Mouse (Mus musculus) liver, postnatal 0 days (tissue): Measurements from ENCODE around the gene Itga2. TPM values are rescaled to one million over a fixed set of nuclear protein-coding genes. Genes with fewer than 3 reads are reported as not detected.
A peak's percentile ranks its signal among the peaks of the same experiment; 100 is the strongest.

Source experiments
- ATAC-seq: fragments of 200-750 bp; cut with Nextera tagmentation; 2 replicates; pipeline ENCODE4 v1.8.0; 2017; ENCODE audit warnings: mild to moderate bottlenecking, moderate library complexity
- DNase-seq: peaks from one replicate; pipeline ENCODE4 v3.0.0-alpha.2; 2016
- H3K27ac ChIP-seq: fragments of 300-500 bp; sonication (generic); 2 replicates; pipeline ENCODE4 v1.5.1; 2014; ENCODE audit warnings: antibody characterized with exemption, moderate library complexity, mild to moderate bottlenecking, low read depth
- H3K27me3 ChIP-seq: fragments of 300-500 bp; sonication (generic); 2 replicates; pipeline ENCODE4 v1.6.1; 2014; ENCODE audit warnings: low read length, control low read depth, mixed read lengths; ENCODE audit not compliant: insufficient read depth
- H3K36me3 ChIP-seq: fragments of 300-500 bp; sonication (generic); replicated peaks from 2 replicates; pipeline ENCODE4 v1.6.1; 2014; ENCODE audit warnings: mild to moderate bottlenecking, control low read depth, low read length, moderate library complexity, mixed read lengths; ENCODE audit not compliant: insufficient read depth
- H3K4me1 ChIP-seq: fragments of 300-500 bp; sonication (generic); 2 replicates; pipeline ENCODE4 v1.6.1; 2014; ENCODE audit warnings: antibody characterized with exemption, mild to moderate bottlenecking, control low read depth; ENCODE audit not compliant: insufficient read depth
- H3K4me2 ChIP-seq: fragments of 300-500 bp; sonication (generic); 2 replicates; pipeline ENCODE4 v1.6.1; 2014; ENCODE audit warnings: low read depth, mild to moderate bottlenecking, low read length, moderate library complexity, mixed read lengths
- H3K4me3 ChIP-seq: fragments of 300-500 bp; sonication (generic); 2 replicates; pipeline ENCODE4 v1.5.1; 2014; ENCODE audit warnings: low read depth, low read length
- H3K9ac ChIP-seq: fragments of 300-500 bp; sonication (generic); replicated peaks from 2 replicates; pipeline ENCODE4 v1.6.1; 2014; ENCODE audit warnings: mild to moderate bottlenecking, moderate library complexity
- H3K9me3 ChIP-seq: fragments of 300-500 bp; sonication (generic); 2 replicates; pipeline ENCODE4 v1.6.1; 2016; ENCODE audit warnings: mild to moderate bottlenecking, control low read depth, low read length, mixed read lengths
- CTCF ChIP-seq: sonication (generic); IDR thresholded peaks from 2 replicates; pipeline ENCODE4 v1.5.1; 2016; ENCODE audit warnings: antibody characterized with exemption, low read depth
- EP300 ChIP-seq: IDR thresholded peaks from 2 replicates; pipeline ENCODE4 v1.6.1; 2016; ENCODE audit warnings: antibody characterized with exemption, low read depth, mild to moderate bottlenecking
- WGBS: fragments of 180-500 bp; shearing (Covaris S2); extraction: QIAGEN DNeasy Blood & Tissue Kit; methylation state at CpG from one replicate; pipeline ENCODE4 v1.1.7; 2014; ENCODE audit not compliant: insufficient replicate concordance; 5-methylcytosine and 5-hydroxymethylcytosine counted together
- polyA plus RNA-seq: library from polyadenylated mRNA; unstranded; fragments of >200 nt; fragmentation: Nextera tagmentation; extraction: Ambion mirVana; gene quantifications from 2 replicates; pipeline ENCODE4 v1.2.1, GENCODE M21; 2015

The Itga2 gene
- polyA plus RNA-seq, result 0.60 and 0.79 TPM in 2 replicates

DNA sequence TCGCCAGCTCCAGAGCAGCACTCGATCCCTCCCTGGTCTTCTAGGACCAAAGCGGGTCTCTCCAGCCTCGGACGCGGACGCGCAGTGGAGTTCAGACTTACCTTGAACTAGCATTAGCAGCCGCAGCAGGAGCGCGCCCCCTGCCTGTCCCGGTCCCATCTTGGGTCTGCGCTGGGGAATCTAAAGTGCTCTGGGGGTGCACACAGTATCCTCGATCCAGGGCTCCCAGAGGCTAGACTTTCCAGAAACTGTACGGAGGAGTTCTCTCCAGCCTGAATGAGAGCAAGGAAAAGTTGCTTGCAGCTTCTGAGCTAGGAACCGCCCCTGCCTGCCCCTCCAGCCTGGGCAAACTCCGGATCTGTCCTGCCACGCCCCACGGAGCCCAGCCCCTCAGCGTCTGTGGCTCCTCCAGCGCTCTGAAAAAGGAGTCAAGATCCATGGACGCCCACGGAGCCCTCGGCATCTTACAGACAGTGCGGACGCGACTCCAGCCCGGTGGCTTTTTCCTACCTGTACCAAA, at the start of gene Itga2:
TSS of gene Itga2 (minus strand) at position 326 of the 520 bp plus-strand sequence.
- ATAC-seq (peak; percentile 75), DNase-seq (peak; percentile 68)
- H3K4me2 ChIP-seq, result peak within 1 kb of the TSS; percentile 87
- no peaks in the 10 kb centered on the region for H3K36me3 ChIP-seq
- H3K27ac ChIP-seq, result no peak within 1 kb of the TSS
- H3K4me1 ChIP-seq, result 0 out of 2 replicates have a peak, but pooled peaks cover 3% of the 10 kb centered on the region
- 0 out of 2 replicates have a peak, but pooled peaks cover 3% of the 10 kb centered on the region for H3K27me3 ChIP-seq
- WGBS, result 3% methylated on average over 28 of the region's 28 CpGs
- TF ChIP-seq EP300, result no peak
- peak; percentile 71 for TF ChIP-seq CTCF
- peak within 1 kb of the TSS; percentile 49 for H3K4me3 ChIP-seq
- no peaks in the 10 kb centered on the region for H3K9me3 ChIP-seq
- peak within 1 kb of the TSS; percentile 53 for H3K9ac ChIP-seq

DNA sequence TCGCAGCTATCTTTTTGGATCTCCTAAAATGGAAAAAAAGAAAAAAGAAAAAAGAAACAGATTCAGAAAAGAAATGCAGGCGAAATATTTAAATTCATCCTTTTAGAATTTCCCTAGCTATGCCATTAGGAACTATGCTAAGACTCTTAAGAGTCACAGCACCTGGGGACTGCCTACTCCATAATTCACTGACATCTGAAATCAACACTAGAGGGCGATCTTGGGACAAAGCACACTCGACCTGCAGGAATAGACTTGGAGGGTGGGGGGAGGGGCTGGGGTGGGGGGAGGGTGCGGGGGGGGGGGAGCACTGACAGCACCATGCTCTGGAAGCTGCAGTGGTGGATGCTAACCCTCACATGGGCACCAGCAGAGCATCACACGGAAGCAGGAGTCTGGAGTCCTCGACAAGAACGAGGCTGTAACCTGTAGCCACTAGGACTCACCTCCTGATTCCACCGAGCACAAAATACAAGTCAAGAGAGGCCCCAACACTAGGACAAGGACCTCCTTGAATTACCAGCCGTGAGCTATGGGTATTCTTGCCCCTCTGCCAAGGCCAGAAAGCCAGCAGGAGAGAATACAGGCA, 49.0 kb upstream of the Itga2 start:
- peak; percentile 56 for TF ChIP-seq CTCF
- TF ChIP-seq EP300, result no peak
- ATAC-seq (no peak), DNase-seq (no peak)
- H3K9me3 ChIP-seq, result no peaks in the 10 kb centered on the region
- H3K9ac ChIP-seq, result no peak overlapping the region
- H3K27me3 ChIP-seq, result no peaks in the 10 kb centered on the region
- WGBS, result 45% methylated on average over 10 of the region's 10 CpGs
- H3K4me3 ChIP-seq, result no peak overlapping the region
- H3K4me1 ChIP-seq, result no peaks in the 10 kb centered on the region
- H3K4me2 ChIP-seq, result no peak overlapping the region
- no peak overlapping the region for H3K27ac ChIP-seq
- peaks cover 9% of the 10 kb centered on the region for H3K36me3 ChIP-seq

DNA sequence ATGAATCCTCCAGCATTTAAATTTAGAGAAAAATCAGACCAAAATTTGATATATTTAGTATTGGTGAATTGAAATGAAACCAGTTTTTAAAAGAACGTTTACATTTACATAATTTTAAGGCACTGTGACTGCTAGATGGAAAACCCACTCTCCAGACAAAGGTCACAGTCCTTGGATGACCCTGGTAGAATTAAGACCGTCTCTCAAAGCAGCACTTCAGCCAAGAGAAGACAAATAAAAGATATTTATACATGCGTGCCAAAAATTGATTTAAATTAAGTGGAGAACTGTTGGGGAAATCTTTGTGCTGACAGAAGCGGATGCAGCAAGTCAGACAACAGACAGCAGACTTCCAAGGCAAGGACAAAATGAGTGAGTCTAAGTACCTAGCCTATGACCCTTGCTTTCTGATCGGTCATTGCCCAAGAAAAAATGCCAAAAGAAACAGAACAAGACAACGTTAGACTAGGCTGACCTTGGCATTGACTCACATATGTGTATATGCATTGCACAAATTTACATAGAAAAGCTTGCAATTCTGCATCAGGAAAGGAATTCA, 42.7 kb upstream of the Itga2 start:
- TF ChIP-seq CTCF, result no peak
- TF ChIP-seq EP300, result no peak
- WGBS, result 62% methylated on average over 6 of the region's 6 CpGs
- DNase-seq (no peak), ATAC-seq (no peak)
- no peak overlapping the region for H3K4me3 ChIP-seq
- no peaks in the 10 kb centered on the region for H3K27me3 ChIP-seq
- H3K27ac ChIP-seq, result no peak overlapping the region
- H3K4me2 ChIP-seq, result no peak overlapping the region
- peaks cover 3% of the 10 kb centered on the region; the same call in 1 of the 2 replicates for H3K36me3 ChIP-seq
- H3K9me3 ChIP-seq, result no peaks in the 10 kb centered on the region
- H3K9ac ChIP-seq, result no peak overlapping the region
- no peaks in the 10 kb centered on the region for H3K4me1 ChIP-seq

DNA sequence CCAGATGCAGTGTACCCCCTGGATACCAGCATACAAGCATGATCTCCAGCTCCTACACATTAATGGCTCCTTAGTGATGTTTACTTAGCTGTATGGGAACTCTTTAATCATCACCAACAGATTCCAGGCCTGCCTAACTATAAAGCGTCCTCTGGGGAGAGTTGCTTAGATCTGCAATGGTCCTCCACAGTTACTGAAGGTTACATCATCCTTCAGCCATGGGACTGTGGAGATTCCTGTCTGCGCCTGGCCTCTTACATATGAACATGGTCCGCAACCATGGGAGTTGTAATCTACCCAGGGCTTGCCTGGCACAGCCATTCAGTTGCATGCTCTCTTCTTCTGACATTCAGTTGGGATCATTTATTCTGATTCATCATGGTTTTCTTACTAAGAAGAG, 40.0 kb upstream of the Itga2 start:
- Histone ChIP-seq H3K9ac (no peak overlapping the region), H3K4me1 (no peaks in the 10 kb centered on the region), H3K27ac (no peak overlapping the region), H3K4me2 (no peak overlapping the region), H3K4me3 (no peak overlapping the region), H3K27me3 (no peaks in the 10 kb centered on the region), H3K9me3 (no peaks in the 10 kb centered on the region), H3K36me3 (peaks cover 5% of the 10 kb centered on the region)
- ATAC-seq (no peak), DNase-seq (no peak)
- TF ChIP-seq EP300, result no peak
- TF ChIP-seq CTCF, result no peak
- 82% methylated on average over 3 of the region's 3 CpGs for WGBS

DNA sequence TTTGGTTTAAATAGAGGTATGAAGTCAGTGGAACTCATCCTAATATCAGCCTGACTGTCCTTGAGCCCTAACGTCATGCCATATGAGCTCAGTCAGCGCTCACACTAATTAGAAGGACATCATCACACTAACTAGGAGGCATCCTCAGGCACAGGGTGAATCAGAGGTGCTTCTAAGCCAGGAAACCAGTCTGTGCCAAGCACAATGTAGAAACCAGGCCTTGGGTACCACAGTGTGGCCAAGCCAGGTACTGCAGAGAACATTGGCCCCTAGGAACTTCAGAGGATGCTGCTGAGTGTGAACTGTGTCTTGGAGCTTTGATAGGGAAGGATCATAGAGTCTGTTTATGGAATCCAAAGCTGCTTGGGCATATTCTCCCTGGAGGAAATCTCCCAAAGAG, 32.3 kb upstream of the Itga2 start:
- Histone ChIP-seq H3K27ac (no peak overlapping the region), H3K4me2 (no peak overlapping the region), H3K4me3 (no peak overlapping the region), H3K9me3 (no peaks in the 10 kb centered on the region), H3K4me1 (no peaks in the 10 kb centered on the region), H3K36me3 (peaks cover 8% of the 10 kb centered on the region), H3K9ac (no peak overlapping the region), H3K27me3 (no peaks in the 10 kb centered on the region)
- peak; percentile 80 for ATAC-seq
- no peak for TF ChIP-seq EP300
- peak; percentile 93 for TF ChIP-seq CTCF
- peak; percentile 77 for DNase-seq
- 37% methylated on average over 2 of the region's 2 CpGs for WGBS

DNA sequence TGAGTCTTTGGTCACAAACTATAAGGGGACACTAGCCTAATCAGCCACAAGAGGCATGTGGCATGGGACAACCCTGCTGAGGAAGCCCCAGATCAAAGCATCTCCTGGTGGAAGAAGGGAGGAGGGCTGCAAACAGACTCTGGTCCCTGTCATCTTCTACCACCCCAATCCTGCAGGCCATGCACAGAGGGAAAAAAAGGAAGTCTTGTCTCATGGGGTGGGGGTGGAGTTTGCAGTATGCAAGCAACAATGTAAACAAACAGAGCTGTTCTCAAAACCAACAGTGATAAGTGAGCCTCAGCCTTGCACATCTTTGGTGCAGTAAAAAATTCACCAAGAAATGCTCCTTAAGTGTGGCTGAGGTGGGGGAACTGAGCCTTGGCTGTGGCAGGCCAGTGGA, 22.6 kb upstream of the Itga2 start:
- no peak overlapping the region for H3K4me2 ChIP-seq
- H3K4me1 ChIP-seq, result no peaks in the 10 kb centered on the region
- DNase-seq, result no peak
- no peak overlapping the region for H3K27ac ChIP-seq
- H3K27me3 ChIP-seq, result no peaks in the 10 kb centered on the region
- no peak for TF ChIP-seq CTCF
- TF ChIP-seq EP300, result no peak
- no peak for ATAC-seq
- H3K36me3 ChIP-seq, result peaks cover 2% of the 10 kb centered on the region
- H3K4me3 ChIP-seq, result no peak overlapping the region
- no peaks in the 10 kb centered on the region for H3K9me3 ChIP-seq
- H3K9ac ChIP-seq, result no peak overlapping the region
